Mouse (Mus musculus) hindbrain, postnatal 0 days (tissue): ENCODE data around the gene Krtap5-5. TPM values are rescaled to one million over a fixed set of nuclear protein-coding genes. Genes with fewer than 3 reads are reported as not detected.
"Not testable (repeated sequence)": the region's sequence is repeated elsewhere in the genome, so short reads cannot be mapped to it uniquely, and the experiment has no call there.

Source experiments
- ATAC-seq: fragments of 200-750 bp; cut with Nextera tagmentation; 2 replicates; pipeline ENCODE4 v1.8.0; 2017; ENCODE audit warnings: mild to moderate bottlenecking, moderate TSS enrichment, moderate library complexity
- DNase-seq: peaks from one replicate; pipeline ENCODE4 v3.0.0-alpha.2; 2015; ENCODE audit warnings: low spot score
- H3K27ac ChIP-seq: fragments of 300-500 bp; sonication (generic); 2 replicates; pipeline ENCODE4 v1.5.1; 2014; ENCODE audit warnings: mild to moderate bottlenecking
- H3K27me3 ChIP-seq: fragments of 300-500 bp; sonication (generic); 2 replicates; pipeline ENCODE4 v1.6.1; 2014; ENCODE audit warnings: low read length, mixed read lengths; ENCODE audit not compliant: insufficient read depth
- H3K36me3 ChIP-seq: fragments of 300-500 bp; sonication (generic); 2 replicates; pipeline ENCODE4 v1.6.1; 2014; ENCODE audit warnings: low read length, mixed read lengths; ENCODE audit not compliant: insufficient read depth
- H3K4me1 ChIP-seq: fragments of 300-500 bp; sonication (generic); 2 replicates; pipeline ENCODE4 v1.6.1; 2014; ENCODE audit warnings: antibody characterized with exemption, low read length, mixed read lengths; ENCODE audit not compliant: insufficient read depth
- H3K4me2 ChIP-seq: fragments of 300-500 bp; sonication (generic); 2 replicates; pipeline ENCODE4 v1.6.1; 2014; ENCODE audit warnings: low read depth, mild to moderate bottlenecking, low read length, moderate library complexity, mixed read lengths
- H3K4me3 ChIP-seq: fragments of 300-500 bp; sonication (generic); 2 replicates; pipeline ENCODE4 v1.5.1; 2014; ENCODE audit warnings: low read length
- H3K9ac ChIP-seq: fragments of 300-500 bp; sonication (generic); replicated peaks from 2 replicates; pipeline ENCODE4 v1.6.1; 2014; ENCODE audit warnings: mild to moderate bottlenecking, low read length, moderate library complexity, mixed read lengths
- H3K9me3 ChIP-seq: fragments of 300-500 bp; sonication (generic); 2 replicates; pipeline ENCODE4 v1.6.1; 2016; ENCODE audit warnings: low read length, mixed read lengths
- CTCF ChIP-seq: IDR thresholded peaks from 2 replicates; pipeline ENCODE4 v1.5.1; 2016; ENCODE audit warnings: antibody characterized with exemption, control low read depth, low read depth
- WGBS: fragments of 180-500 bp; shearing (Covaris S2); extraction: QIAGEN DNeasy Blood & Tissue Kit; methylation state at CpG from one replicate; pipeline ENCODE4 v1.1.7; 2014; 5-methylcytosine and 5-hydroxymethylcytosine counted together
- polyA plus RNA-seq: library from polyadenylated mRNA; unstranded; fragments of >200 nt; fragmentation: Nextera tagmentation; extraction: Ambion mirVana; gene quantifications from 2 replicates; pipeline ENCODE4 v1.2.1, GENCODE M21; 2015
- total RNA-seq: library from RNA; depleted of rRNA; stranded (reverse); fragments of >200 nt; gene quantifications from 2 replicates; pipeline ENCODE4 v1.2.3, GENCODE M21; 2014

Gene Krtap5-5
- total and polyA plus RNA-seq, 2 experiments from 2014 or later = not detected

GRCm38 (mm10) chr7:142240978-142241377 is 11.2 kb upstream of the Krtap5-5 start, which contains the start of gene Gm40460:
Gm40460 (minus strand) TSS chr7:142241078.
- H3K4me1 ChIP-seq = no peaks in the 10 kb centered on the region
- TF ChIP-seq CTCF = no peak
- H3K4me3 ChIP-seq = no peak within 1 kb of the TSS
- WGBS = 40% methylated on average over 2 of the region's 2 CpGs
- no peak within 1 kb of the TSS for H3K4me2 ChIP-seq
- H3K36me3 ChIP-seq = no peaks in the 10 kb centered on the region
- H3K27me3 ChIP-seq = no peaks in the 10 kb centered on the region
- no peak for DNase-seq
- no peak for ATAC-seq
- no peaks in the 10 kb centered on the region for H3K9me3 ChIP-seq
- no peak within 1 kb of the TSS for H3K9ac ChIP-seq
- H3K27ac ChIP-seq = no peak within 1 kb of the TSS

- DNase-seq (no peak), ATAC-seq (no peak)
- 44% methylated on average over 1 of the region's 1 CpGs for WGBS
- no peaks in the 10 kb centered on the region for H3K9me3 ChIP-seq
- H3K4me3 ChIP-seq = no peak overlapping the region
- no peak overlapping the region for H3K9ac ChIP-seq
- H3K4me2 ChIP-seq = no peak overlapping the region
- no peaks in the 10 kb centered on the region for H3K4me1 ChIP-seq
- H3K36me3 ChIP-seq = no peaks in the 10 kb centered on the region
- TF ChIP-seq CTCF = no peak
- no peaks in the 10 kb centered on the region for H3K27me3 ChIP-seq
- H3K27ac ChIP-seq = no peak overlapping the region
Observed at GRCm38 (mm10) chr7:142231540-142231939, 1.8 kb upstream of the Krtap5-5 start.

- Histone ChIP-seq H3K27ac (no peak overlapping the region), H3K36me3 (no peaks in the 10 kb centered on the region), H3K4me2 (no peak overlapping the region), H3K9me3 (no peaks in the 10 kb centered on the region), H3K9ac (no peak overlapping the region), H3K4me3 (no peak overlapping the region), H3K4me1 (no peaks in the 10 kb centered on the region), H3K27me3 (no peaks in the 10 kb centered on the region)
- no peak for ATAC-seq
- no peak for TF ChIP-seq CTCF
- WGBS = 46% methylated on average over 2 of the region's 2 CpGs
- DNase-seq = no peak
Observed at GRCm38 (mm10) chr7:142224518-142224917, 5.3 kb downstream of the Krtap5-5 start.

- not testable (repeated sequence) for ATAC-seq, H3K9me3 ChIP-seq, H3K4me2 ChIP-seq, H3K4me3 ChIP-seq, DNase-seq, H3K27me3 ChIP-seq, H3K9ac ChIP-seq, H3K27ac ChIP-seq, H3K36me3 ChIP-seq, H3K4me1 ChIP-seq
- WGBS = 54% methylated on average over 1 of the region's 1 CpGs
Observed at GRCm38 (mm10) chr7:142212136-142212535, 17.6 kb downstream of the Krtap5-5 start.

GRCm38 (mm10) chr7:142211559-142211958 is 18.2 kb downstream of the Krtap5-5 start, which contains the start of gene Gm7579:
Gm7579 (plus strand) TSS chr7:142211859.
- no peak for TF ChIP-seq CTCF
- Histone ChIP-seq H3K4me2 (no peak within 1 kb of the TSS), H3K36me3 (no peaks in the 10 kb centered on the region), H3K4me3 (no peak within 1 kb of the TSS), H3K27ac (no peak within 1 kb of the TSS), H3K9me3 (no peaks in the 10 kb centered on the region), H3K4me1 (no peaks in the 10 kb centered on the region), H3K27me3 (no peaks in the 10 kb centered on the region), H3K9ac (no peak within 1 kb of the TSS)
- DNase-seq (no peak), ATAC-seq (no peak)
- 52% methylated on average over 1 of the region's 1 CpGs for WGBS

- not testable (repeated sequence) for ATAC-seq, H3K9me3 ChIP-seq, H3K9ac ChIP-seq, H3K4me2 ChIP-seq, H3K36me3 ChIP-seq, H3K27me3 ChIP-seq, H3K4me1 ChIP-seq, DNase-seq, H3K27ac ChIP-seq, H3K4me3 ChIP-seq
- 69% methylated on average over 5 of the region's 5 CpGs for WGBS
Observed at GRCm38 (mm10) chr7:142206891-142207290, 22.9 kb downstream of the Krtap5-5 start.

- TF ChIP-seq CTCF = no peak
- no peaks in the 10 kb centered on the region for H3K9me3 ChIP-seq
- no peaks in the 10 kb centered on the region for H3K27me3 ChIP-seq
- H3K4me3 ChIP-seq = no peak overlapping the region
- no peaks in the 10 kb centered on the region for H3K4me1 ChIP-seq
- ATAC-seq (no peak), DNase-seq (no peak)
- no peak overlapping the region for H3K9ac ChIP-seq
- H3K36me3 ChIP-seq = no peaks in the 10 kb centered on the region
- no peak overlapping the region for H3K4me2 ChIP-seq
- H3K27ac ChIP-seq = no peak overlapping the region
Observed at GRCm38 (mm10) chr7:142205488-142205887, 24.3 kb downstream of the Krtap5-5 start.
